In the genomic region with DNA sequence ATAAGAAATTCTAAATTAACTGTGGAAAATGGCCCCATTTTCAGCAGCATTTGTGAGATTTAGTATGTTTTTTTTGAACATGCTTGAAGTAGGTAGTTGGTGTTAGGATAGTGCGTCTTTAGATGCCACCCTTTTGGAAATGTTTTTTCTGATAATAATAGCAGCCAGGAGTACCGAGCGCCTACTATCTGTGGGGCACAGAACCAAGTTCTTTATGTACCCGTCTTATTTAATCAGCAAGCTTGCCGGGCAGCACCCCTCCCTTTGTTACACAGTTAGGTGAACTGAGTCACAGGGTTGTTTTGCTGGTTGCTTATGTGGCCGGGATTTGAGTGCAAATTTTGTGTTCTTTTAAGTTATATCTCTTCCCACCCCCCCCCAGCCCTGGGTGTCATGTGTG, we compare ENCODE assay signal across 8 mouse cellular contexts. TPM values are rescaled to one million over a fixed set of nuclear protein-coding genes. Genes with fewer than 3 reads are reported as not detected.
A peak's percentile ranks its signal among the peaks of the same experiment; 100 is the strongest.
DNase-seq lines count a peak whose midpoint lies in the region; ATAC-seq and TF ChIP-seq lines count a peak whose summit lies in the region.

No protein-coding gene starts in this region.

- no peaks in the 10 kb centered on the region; the same call in 1 of the 2 replicates for H3K4me1 ChIP-seq in kidney, postnatal 0 days (replicated peaks; ENCODE audit: insufficient read depth, low read length)
- H3K4me1 ChIP-seq in embryonic facial prominence, embryonic 12.5 days = peaks cover 7% of the 10 kb centered on the region
- H3K4me1 ChIP-seq in limb, embryonic 10.5 days = peaks cover 17% of the 10 kb centered on the region
- peaks cover 41% of the 10 kb centered on the region for H3K4me1 ChIP-seq in neural tube, embryonic 13.5 days (replicated peaks)

- H3K36me3 ChIP-seq in kidney, postnatal 0 days (ENCODE audit: insufficient read depth, low read length) = peaks cover 47% of the 10 kb centered on the region; the same call in 1 of the 2 replicates
- H3K36me3 ChIP-seq in embryonic facial prominence, embryonic 12.5 days = peaks cover 47% of the 10 kb centered on the region
- H3K36me3 ChIP-seq in limb, embryonic 10.5 days = peaks cover 76% of the 10 kb centered on the region
- peaks cover 57% of the 10 kb centered on the region for H3K36me3 ChIP-seq in neural tube, embryonic 13.5 days

- ATAC-seq in kidney, postnatal 0 days (replicated peaks; ENCODE audit: low FRiP score, low read depth) = no peak
- ATAC-seq in embryonic facial prominence, embryonic 12.5 days (ENCODE audit: insufficient number of reproducible peaks, insufficient read depth, low FRiP score, low TSS enrichment) = no peak
- ATAC-seq in neural tube, embryonic 13.5 days (ENCODE audit: low read depth) = no peak

- H3K27me3 ChIP-seq in kidney, postnatal 0 days (ENCODE audit: insufficient read depth, low read length) = no peaks in the 10 kb centered on the region
- no peaks in the 10 kb centered on the region for H3K27me3 ChIP-seq in embryonic facial prominence, embryonic 12.5 days
- H3K27me3 ChIP-seq in limb, embryonic 10.5 days (ENCODE audit: low read depth, poor library complexity, severe bottlenecking) = no peaks in the 10 kb centered on the region
- H3K27me3 ChIP-seq in neural tube, embryonic 13.5 days = no peaks in the 10 kb centered on the region

- H3K9ac ChIP-seq in kidney, postnatal 0 days (ENCODE audit: low read depth, low read length) = peak overlapping the region; percentile 97
- peak overlapping the region; percentile 99 for H3K9ac ChIP-seq in embryonic facial prominence, embryonic 12.5 days
- peak overlapping the region; percentile 99 for H3K9ac ChIP-seq in neural tube, embryonic 13.5 days

- H3K4me3 ChIP-seq in kidney, postnatal 0 days (replicated peaks; ENCODE audit: low read depth, low read length) = peak overlapping the region; percentile 99
- H3K4me3 ChIP-seq in embryonic facial prominence, embryonic 12.5 days = peak overlapping the region; percentile 98
- peak overlapping the region; percentile 81 for H3K4me3 ChIP-seq in limb, embryonic 10.5 days
- peak overlapping the region; percentile 99 for H3K4me3 ChIP-seq in neural tube, embryonic 13.5 days

- WGBS in kidney, postnatal 0 days = 58% methylated on average over 6 of the region's 6 CpGs
- 77% methylated on average over 6 of the region's 6 CpGs for WGBS in embryonic facial prominence, embryonic 12.5 days
- WGBS in limb, embryonic 10.5 days = 79% methylated on average over 6 of the region's 6 CpGs
- WGBS in neural tube, embryonic 13.5 days = 81% methylated on average over 6 of the region's 6 CpGs

- peak overlapping the region; percentile 61 for H3K4me2 ChIP-seq in kidney, postnatal 0 days (ENCODE audit: low read length)
- peak overlapping the region; percentile 82 for H3K4me2 ChIP-seq in embryonic facial prominence, embryonic 12.5 days (replicated peaks)
- H3K4me2 ChIP-seq in neural tube, embryonic 13.5 days = peak overlapping the region; percentile 93

- no peak for TF ChIP-seq CTCF in kidney, postnatal 0 days (IDR thresholded peaks at IDR 0.05; ENCODE audit: low read depth)

- H3K9me3 ChIP-seq in kidney, postnatal 0 days (replicated peaks; ENCODE audit: low read length) = no peaks in the 10 kb centered on the region
- no peaks in the 10 kb centered on the region for H3K9me3 ChIP-seq in embryonic facial prominence, embryonic 12.5 days
- no peaks in the 10 kb centered on the region for H3K9me3 ChIP-seq in limb, embryonic 10.5 days (replicated peaks)
- no peaks in the 10 kb centered on the region for H3K9me3 ChIP-seq in neural tube, embryonic 13.5 days

- no peak for DNase-seq in kidney, postnatal 0 days (ENCODE audit: low spot score)
- DNase-seq in kidney, adult 8-10 months = no peak
- DNase-seq in limb, embryonic 10.5 days (ENCODE audit: low spot score) = no peak
- DNase-seq in spleen, adult 12 weeks (ENCODE audit: low spot score) = no peak
- DNase-seq in urinary bladder, postnatal 4 days (ENCODE audit: low spot score in 2 of 2) = no peak
- no peak for DNase-seq in left cerebral cortex, postnatal 14 days (ENCODE audit: low spot score in 2 of 2)

- no peak overlapping the region for H3K27ac ChIP-seq in kidney, postnatal 0 days
- H3K27ac ChIP-seq in embryonic facial prominence, embryonic 12.5 days = no peak overlapping the region
- no peak overlapping the region for H3K27ac ChIP-seq in limb, embryonic 10.5 days
- no peak overlapping the region for H3K27ac ChIP-seq in neural tube, embryonic 13.5 days (replicated peaks)

- intact Hi-C loops in left cerebral cortex, postnatal 14 days (cut with DNase I) = loop anchor here (5.0 kb wide), 2 partner anchors 41 to 1091 kb away; a partner anchor contains a TSS

RNA-seq across cellular contexts. Expression of a gene that starts 1.2 kb away (rescaled TPM):
- 58.4 and 61.7 TPM in 2 replicates for polyA plus RNA-seq in kidney, postnatal 0 days (2015; fragmentation: Nextera tagmentation; extraction: Ambion mirVana)
- polyA plus RNA-seq in embryonic facial prominence, embryonic 12.5 days (2016; fragmentation: Nextera tagmentation; extraction: Ambion mirVana) = 66.0 and 67.2 TPM in 2 replicates
- polyA plus RNA-seq in limb, embryonic 10.5 days (2016; fragmentation: Nextera tagmentation; extraction: Ambion mirVana) = 64.5 and 69.1 TPM in 2 replicates
- polyA plus RNA-seq in neural tube, embryonic 13.5 days (2015; fragmentation: Nextera tagmentation; extraction: Ambion mirVana) = 76.4 and 89.3 TPM in 2 replicates
- total RNA-seq in left cerebral cortex, postnatal 14 days (2021) = 100 to 1,000 TPM; 429 to 432 TPM

RNA-seq across cellular contexts. Expression of a gene that starts 19.3 kb away (rescaled TPM):
- 95.0 and 103 TPM in 2 replicates for polyA plus RNA-seq in kidney, postnatal 0 days (2015; fragmentation: Nextera tagmentation; extraction: Ambion mirVana)
- 159 and 161 TPM in 2 replicates for polyA plus RNA-seq in embryonic facial prominence, embryonic 12.5 days (2016; fragmentation: Nextera tagmentation; extraction: Ambion mirVana)
- 202 and 203 TPM in 2 replicates for polyA plus RNA-seq in limb, embryonic 10.5 days (2016; fragmentation: Nextera tagmentation; extraction: Ambion mirVana)
- polyA plus RNA-seq in neural tube, embryonic 13.5 days (2015; fragmentation: Nextera tagmentation; extraction: Ambion mirVana) = 105 and 112 TPM in 2 replicates
- total RNA-seq in left cerebral cortex, postnatal 14 days (2021) = 100 to 1,000 TPM; 166 to 173 TPM

RNA-seq across cellular contexts. Expression of a gene that starts 29.9 kb away (rescaled TPM):
- polyA plus RNA-seq in kidney, postnatal 0 days (2015; fragmentation: Nextera tagmentation; extraction: Ambion mirVana) = 48.7 and 54.0 TPM in 2 replicates
- polyA plus RNA-seq in embryonic facial prominence, embryonic 12.5 days (2016; fragmentation: Nextera tagmentation; extraction: Ambion mirVana) = 36.4 and 41.8 TPM in 2 replicates
- polyA plus RNA-seq in limb, embryonic 10.5 days (2016; fragmentation: Nextera tagmentation; extraction: Ambion mirVana) = 30.1 and 34.3 TPM in 2 replicates
- polyA plus RNA-seq in neural tube, embryonic 13.5 days (2015; fragmentation: Nextera tagmentation; extraction: Ambion mirVana) = 69.9 and 81.4 TPM in 2 replicates
- total RNA-seq in left cerebral cortex, postnatal 14 days (2021) = 10 to 100 TPM; 56.1 to 62.8 TPM

RNA-seq across cellular contexts. Expression of a gene that starts 35.5 kb away (rescaled TPM):
- polyA plus RNA-seq in kidney, postnatal 0 days (2015; fragmentation: Nextera tagmentation; extraction: Ambion mirVana) = not detected in 2 replicates
- polyA plus RNA-seq in embryonic facial prominence, embryonic 12.5 days (2016; fragmentation: Nextera tagmentation; extraction: Ambion mirVana) = not detected in 2 replicates
- polyA plus RNA-seq in limb, embryonic 10.5 days (2016; fragmentation: Nextera tagmentation; extraction: Ambion mirVana) = not detected in 2 replicates
- polyA plus RNA-seq in neural tube, embryonic 13.5 days (2015; fragmentation: Nextera tagmentation; extraction: Ambion mirVana) = not detected in 2 replicates
- not detected for total RNA-seq in left cerebral cortex, postnatal 14 days (2021)

RNA-seq across cellular contexts. Expression of a gene that starts 43.0 kb away (rescaled TPM):
- 5.7 and 6.6 TPM in 2 replicates for polyA plus RNA-seq in kidney, postnatal 0 days (2015; fragmentation: Nextera tagmentation; extraction: Ambion mirVana)
- polyA plus RNA-seq in embryonic facial prominence, embryonic 12.5 days (2016; fragmentation: Nextera tagmentation; extraction: Ambion mirVana) = 5.4 and 5.7 TPM in 2 replicates
- polyA plus RNA-seq in limb, embryonic 10.5 days (2016; fragmentation: Nextera tagmentation; extraction: Ambion mirVana) = 2.5 and 4.0 TPM in 2 replicates
- polyA plus RNA-seq in neural tube, embryonic 13.5 days (2015; fragmentation: Nextera tagmentation; extraction: Ambion mirVana) = 8.3 and 9.1 TPM in 2 replicates
- total RNA-seq in left cerebral cortex, postnatal 14 days (2021) = 1 to 10 TPM; 5.4 TPM
